Mouse (Mus musculus) hindbrain, embryonic 11.5 days (tissue): ENCODE results near the gene Fth1. TPM values are rescaled to one million over a fixed set of nuclear protein-coding genes. Genes with fewer than 3 reads are reported as not detected.

ENCODE experiments used
- ATAC-seq: fragments of 200-750 bp; cut with Nextera tagmentation; 2 replicates; pipeline ENCODE4 v1.8.0; 2017; ENCODE audit warnings: mild to moderate bottlenecking, moderate TSS enrichment, moderate library complexity; ENCODE audit not compliant: low FRiP score
- DNase-seq: peaks from one replicate; pipeline ENCODE4 v3.0.0-alpha.2; 2015; ENCODE audit warnings: low spot score
- H3K27ac ChIP-seq: fragments of 300-500 bp; sonication (generic); 2 replicates; pipeline ENCODE4 v1.5.1; 2014; ENCODE audit warnings: mild to moderate bottlenecking, low read depth, low read length
- H3K27me3 ChIP-seq: fragments of 300-500 bp; sonication (generic); 2 replicates; pipeline ENCODE4 v1.6.1; 2014; ENCODE audit warnings: mild to moderate bottlenecking, low read length, moderate library complexity, mixed read lengths; ENCODE audit not compliant: control insufficient read depth, insufficient read depth
- H3K36me3 ChIP-seq: fragments of 300-500 bp; sonication (generic); 2 replicates; pipeline ENCODE4 v1.6.1; 2014; ENCODE audit warnings: mild to moderate bottlenecking, low read length, moderate library complexity, mixed read lengths; ENCODE audit not compliant: control insufficient read depth, insufficient read depth
- H3K4me1 ChIP-seq: fragments of 300-500 bp; sonication (generic); replicated peaks from 2 replicates; pipeline ENCODE4 v1.6.1; 2014; ENCODE audit warnings: low read length, mixed read lengths; ENCODE audit not compliant: control insufficient read depth, insufficient read depth
- H3K4me2 ChIP-seq: fragments of 300-500 bp; sonication (generic); replicated peaks from 2 replicates; pipeline ENCODE4 v1.6.1; 2014; ENCODE audit warnings: mild to moderate bottlenecking, low read depth, low read length
- H3K4me3 ChIP-seq: fragments of 300-500 bp; sonication (generic); 2 replicates; pipeline ENCODE4 v1.5.1; 2014; ENCODE audit warnings: low read depth, low read length
- H3K9ac ChIP-seq: fragments of 300-500 bp; sonication (generic); 2 replicates; pipeline ENCODE4 v1.6.1; 2014; ENCODE audit warnings: low read depth, low read length
- H3K9me3 ChIP-seq: fragments of 300-500 bp; sonication (generic); 2 replicates; pipeline ENCODE4 v1.6.1; 2016; ENCODE audit warnings: low read length; ENCODE audit not compliant: control insufficient read depth
- WGBS: fragments of 180-500 bp; shearing (Covaris S2); extraction: QIAGEN DNeasy Blood & Tissue Kit; methylation state at CpG from one replicate; pipeline ENCODE4 v1.1.7; 2014; 5-methylcytosine and 5-hydroxymethylcytosine counted together
- polyA plus RNA-seq: library from polyadenylated mRNA; unstranded; fragments of >200 nt; fragmentation: Nextera tagmentation; extraction: Ambion mirVana; gene quantifications from 2 replicates; pipeline ENCODE4 v1.2.1, GENCODE M21; 2014

Gene Fth1
- polyA plus RNA-seq, 1 experiment from 2014 or later, result 1,416 TPM

DNA sequence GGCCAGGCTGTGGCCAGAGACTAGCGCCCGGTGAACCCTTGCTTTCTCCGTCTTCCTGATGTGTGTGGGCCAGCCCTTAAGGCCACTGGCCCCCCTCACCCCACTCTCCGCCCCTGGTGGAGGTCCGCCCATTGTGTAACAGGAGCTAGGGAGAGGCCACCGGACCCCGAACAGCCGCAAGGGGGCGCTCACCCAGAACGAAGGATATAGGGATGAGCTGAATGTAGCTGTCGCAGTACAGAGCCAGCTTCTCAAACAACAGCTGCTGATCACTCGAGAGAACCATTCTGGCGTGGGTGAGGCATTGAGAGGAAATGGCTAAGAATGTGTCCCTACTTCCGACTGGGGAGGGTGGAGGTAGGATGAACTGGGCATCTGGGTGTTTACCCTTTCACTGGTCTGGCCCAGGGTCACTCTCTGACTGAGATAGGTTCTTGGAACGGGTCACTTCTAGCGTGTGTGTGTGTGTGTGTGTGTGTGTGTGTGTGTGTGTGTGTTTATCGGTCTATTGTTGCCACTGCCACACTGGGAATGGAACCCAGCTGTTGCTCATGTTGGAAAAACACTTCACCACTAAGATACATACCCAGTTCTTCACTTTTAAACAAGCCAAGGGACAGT lies 12.7 kb downstream of the Fth1 start:
- 6% methylated on average over 17 of the region's 17 CpGs for WGBS
- Histone ChIP-seq H3K9me3 (no peaks in the 10 kb centered on the region), H3K27me3 (no peaks in the 10 kb centered on the region), H3K4me3 (peak overlapping the region; percentile 25), H3K4me1 (no peaks in the 10 kb centered on the region), H3K27ac (no peak overlapping the region), H3K36me3 (no peaks in the 10 kb centered on the region), H3K4me2 (peak overlapping the region; percentile 41), H3K9ac (peak overlapping the region; percentile 29)
- DNase-seq (peak; percentile 95), ATAC-seq (peak; percentile 92)

DNA sequence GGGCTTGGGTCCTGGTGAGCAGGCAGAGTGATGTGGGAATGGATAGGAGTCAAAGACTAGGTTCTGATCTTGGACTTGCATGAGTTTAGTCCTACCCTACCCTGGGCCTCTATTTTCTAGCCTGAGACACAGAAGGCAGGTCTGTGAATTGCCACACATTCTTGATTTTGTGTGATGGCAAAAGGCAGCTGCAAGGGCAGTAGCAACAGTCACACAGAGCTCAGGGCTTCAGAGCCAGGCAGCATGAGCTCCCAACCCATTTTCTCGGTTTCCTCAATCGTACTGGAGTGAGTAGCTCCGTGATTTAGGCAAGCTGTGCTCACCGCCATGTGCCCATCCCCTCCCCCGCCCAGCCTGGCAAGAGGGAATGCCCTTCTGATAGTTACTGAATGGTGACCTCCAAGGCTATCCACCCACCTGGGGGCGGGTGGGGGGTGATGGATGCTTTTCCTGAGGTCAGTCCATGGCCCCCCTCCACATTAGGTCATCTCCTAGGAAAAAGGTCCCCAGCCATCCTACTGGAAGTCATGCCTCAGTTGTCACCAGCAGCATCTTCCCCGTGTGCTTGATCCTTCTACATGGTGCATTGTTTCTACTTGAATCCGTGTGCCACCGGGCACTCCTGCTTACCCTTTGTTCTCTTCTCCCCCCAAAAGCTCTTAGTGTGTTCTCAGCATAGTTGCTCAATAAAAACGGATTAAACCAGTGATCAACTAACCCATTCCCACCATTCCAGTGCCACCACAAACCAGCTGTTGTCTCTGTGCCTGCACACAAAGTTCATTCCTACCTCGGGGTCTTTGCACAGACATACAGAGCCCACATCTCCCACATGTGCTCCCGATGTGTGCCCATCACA lies 17.0 kb downstream of the Fth1 start:
- no peaks in the 10 kb centered on the region for H3K4me1 ChIP-seq
- H3K27ac ChIP-seq, result no peak overlapping the region

GRCm38 (mm10) chr19:9998063-9998416 lies 17.6 kb downstream of the Fth1 start:
- Histone ChIP-seq H3K9ac (no peak overlapping the region), H3K27me3 (no peaks in the 10 kb centered on the region), H3K36me3 (no peaks in the 10 kb centered on the region), H3K4me1 (no peaks in the 10 kb centered on the region), H3K4me2 (no peak overlapping the region), H3K27ac (no peak overlapping the region), H3K9me3 (no peaks in the 10 kb centered on the region), H3K4me3 (no peak overlapping the region)
- DNase-seq, result no peak
- no peak for ATAC-seq
- 72% methylated on average over 2 of the region's 2 CpGs for WGBS

More for the DNA sequence above, 17.0 kb downstream of the Fth1 start:
- DNase-seq (no peak), ATAC-seq (no peak)
- Histone ChIP-seq H3K9me3 (no peaks in the 10 kb centered on the region), H3K9ac (no peak overlapping the region), H3K4me2 (no peak overlapping the region), H3K4me3 (no peak overlapping the region), H3K36me3 (no peaks in the 10 kb centered on the region), H3K27me3 (no peaks in the 10 kb centered on the region)
- WGBS, result 78% methylated on average over 12 of the region's 12 CpGs

DNA sequence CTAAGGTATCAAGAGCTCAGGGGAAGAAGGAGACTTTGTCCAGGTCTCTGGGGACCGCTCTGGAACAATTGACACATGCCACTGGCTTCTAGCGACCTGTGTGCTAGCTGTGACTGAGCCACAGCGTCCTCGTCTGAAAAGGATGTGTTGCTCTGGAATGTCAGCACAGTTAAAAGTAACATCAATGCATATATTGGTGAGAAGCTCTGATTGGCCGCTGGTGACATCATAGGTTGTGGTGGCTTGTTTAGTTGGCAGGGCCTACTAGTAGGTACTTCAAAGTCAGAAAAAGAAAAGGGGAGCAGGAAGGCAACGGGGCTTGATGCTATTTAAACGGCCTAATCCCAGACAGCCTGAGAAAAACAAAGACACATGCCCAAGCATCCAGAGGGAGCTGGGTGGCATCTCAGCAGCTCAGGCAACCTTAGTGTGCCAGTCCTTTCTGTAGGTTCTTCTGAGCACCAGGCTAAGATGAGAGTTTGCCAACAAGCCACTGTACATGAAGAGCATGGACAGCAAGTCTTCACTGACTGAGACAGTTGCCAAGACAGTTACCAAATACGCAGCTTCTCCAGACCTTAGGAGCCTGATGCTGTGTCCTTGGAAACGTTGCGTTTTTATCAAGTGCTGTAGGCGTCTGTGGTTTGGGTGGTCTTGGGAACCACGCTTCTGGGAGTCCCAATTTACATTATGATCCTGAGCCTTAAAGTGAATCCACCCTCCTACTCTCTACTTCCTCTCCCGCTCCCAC lies 18.5 kb downstream of the Fth1 start:
- no peaks in the 10 kb centered on the region for H3K36me3 ChIP-seq
- 76% methylated on average over 13 of the region's 13 CpGs for WGBS

DNA sequence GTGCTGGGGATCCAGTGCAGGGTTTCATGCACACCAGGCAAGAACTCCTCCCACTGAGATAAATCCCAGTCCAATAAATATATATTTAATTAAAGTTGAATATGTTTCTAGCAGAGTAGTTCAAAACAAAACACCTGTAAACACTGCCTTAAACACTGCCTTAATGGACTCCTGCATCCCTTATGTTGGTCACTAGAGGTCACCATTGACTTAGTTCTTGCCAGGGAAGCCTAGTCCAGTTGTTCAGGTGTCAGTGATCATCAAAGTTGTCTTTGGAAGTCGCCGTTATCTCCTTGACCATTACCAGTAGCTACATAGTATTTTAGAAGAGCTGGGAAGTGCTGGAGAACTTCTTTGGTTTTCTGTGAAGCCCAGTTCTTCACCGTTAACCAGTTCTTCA lies 19.9 kb downstream of the Fth1 start:
- 30% methylated on average over 3 of the region's 3 CpGs for WGBS
- Histone ChIP-seq H3K4me3 (no peak overlapping the region), H3K9ac (no peak overlapping the region), H3K9me3 (no peaks in the 10 kb centered on the region), H3K27ac (no peak overlapping the region), H3K36me3 (no peaks in the 10 kb centered on the region), H3K4me1 (no peaks in the 10 kb centered on the region), H3K4me2 (no peak overlapping the region), H3K27me3 (no peaks in the 10 kb centered on the region)
- peak; percentile 53 for DNase-seq
- peak; percentile 35; the same call in 1 of the 2 replicates for ATAC-seq

More for the DNA sequence above, 18.5 kb downstream of the Fth1 start:
- Histone ChIP-seq H3K9ac (no peak overlapping the region), H3K4me3 (no peak overlapping the region), H3K4me2 (no peak overlapping the region), H3K27me3 (no peaks in the 10 kb centered on the region), H3K9me3 (no peaks in the 10 kb centered on the region), H3K27ac (no peak overlapping the region), H3K4me1 (no peaks in the 10 kb centered on the region)
- ATAC-seq (no peak), DNase-seq (no peak)

DNA sequence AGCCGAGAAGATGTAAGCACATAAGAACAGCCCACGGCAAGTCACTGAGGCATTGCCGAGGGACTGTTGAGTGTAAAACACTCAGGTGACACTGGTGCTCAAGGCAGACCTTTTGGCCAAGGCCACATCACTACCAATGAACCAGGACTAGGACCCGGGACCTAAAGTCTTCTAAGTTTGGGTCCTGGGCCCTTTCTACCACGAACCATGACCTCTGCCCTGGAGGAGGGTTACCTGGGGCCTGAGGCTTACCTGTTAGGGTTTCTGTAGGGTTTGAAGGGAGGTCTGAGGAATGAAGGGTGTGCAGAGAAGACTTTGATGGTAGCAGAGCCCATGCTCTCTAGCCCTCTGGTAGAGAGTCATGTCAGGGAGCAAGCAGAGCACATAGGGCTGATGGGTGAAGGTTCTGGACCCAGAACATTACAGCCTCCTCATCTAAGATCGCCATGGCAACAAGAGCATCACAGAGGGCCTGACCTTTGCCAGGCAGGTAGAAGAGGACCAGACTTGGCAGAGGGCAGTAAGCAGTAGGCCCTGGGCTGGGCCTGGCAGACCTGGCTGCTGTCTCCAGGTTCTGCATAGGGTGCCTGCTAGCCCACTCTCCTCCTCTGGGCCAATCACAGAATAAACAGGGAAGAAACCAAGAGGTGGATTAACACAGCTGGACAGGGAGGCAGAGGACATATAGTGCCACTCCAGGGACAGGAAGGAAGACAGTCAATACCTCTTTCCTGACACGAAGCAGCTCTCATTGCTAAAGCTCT lies 21.0 kb downstream of the Fth1 start, which contains the start of the genes Best1 and Rab3il1:
Gene Best1, minus strand, starts transcription at position 428 of the 764 bp plus-strand sequence.
Gene Rab3il1, plus strand, starts transcription at position 464 of the 764 bp plus-strand sequence.
- no peaks in the 10 kb centered on the region for H3K27me3 ChIP-seq
- ATAC-seq (no peak), DNase-seq (no peak)
- H3K36me3 ChIP-seq, result no peaks in the 10 kb centered on the region
- no peaks in the 10 kb centered on the region for H3K4me1 ChIP-seq
- no peak within 1 kb of the TSS for H3K4me3 ChIP-seq
- no peak within 1 kb of the TSS for H3K4me2 ChIP-seq
- H3K9ac ChIP-seq, result no peak within 1 kb of the TSS
- WGBS, result 83% methylated on average over 7 of the region's 7 CpGs
- no peak within 1 kb of the TSS for H3K27ac ChIP-seq
- H3K9me3 ChIP-seq, result no peaks in the 10 kb centered on the region

- no peaks in the 10 kb centered on the region for H3K27me3 ChIP-seq
- no peaks in the 10 kb centered on the region for H3K9me3 ChIP-seq
- WGBS, result 96% methylated on average over 1 of the region's 1 CpGs
- H3K4me2 ChIP-seq, result no peak overlapping the region
- H3K4me3 ChIP-seq, result no peak overlapping the region
- no peaks in the 10 kb centered on the region for H3K4me1 ChIP-seq
- no peak overlapping the region for H3K9ac ChIP-seq
- no peaks in the 10 kb centered on the region for H3K36me3 ChIP-seq
- ATAC-seq (no peak), DNase-seq (no peak)
- H3K27ac ChIP-seq, result no peak overlapping the region
Observed at GRCm38 (mm10) chr19:10003696-10004095, 23.3 kb downstream of the Fth1 start.

DNA sequence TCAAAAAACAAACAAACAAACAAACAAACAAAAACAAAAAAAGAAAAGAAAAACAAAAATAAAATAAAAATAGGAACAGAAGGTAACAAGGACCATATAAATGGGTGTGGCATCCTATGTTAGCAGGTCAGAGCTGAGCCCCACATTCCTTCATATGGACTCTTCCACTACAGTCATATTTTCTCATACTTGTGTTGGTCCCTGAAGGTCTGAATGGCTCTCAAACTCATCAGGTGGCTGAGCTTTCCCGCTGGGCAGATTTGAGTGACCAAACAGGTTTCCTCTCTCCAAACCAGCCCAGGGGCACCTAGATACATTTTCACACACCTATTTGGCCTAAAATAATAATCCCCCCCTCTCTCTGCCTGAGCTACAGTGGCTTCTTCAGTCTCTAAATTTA lies 31.0 kb downstream of the Fth1 start:
- no peaks in the 10 kb centered on the region for H3K27me3 ChIP-seq
- no peak overlapping the region for H3K9ac ChIP-seq
- no peaks in the 10 kb centered on the region for H3K36me3 ChIP-seq
- no peaks in the 10 kb centered on the region for H3K9me3 ChIP-seq
- DNase-seq (no peak), ATAC-seq (no peak)
- H3K4me2 ChIP-seq, result no peak overlapping the region
- H3K4me1 ChIP-seq, result peaks cover 2% of the 10 kb centered on the region; the same call in 1 of the 2 replicates
- no peak overlapping the region for H3K4me3 ChIP-seq
- whole genome bisulfite sequencing, result 77% methylated on average over 1 of the region's 1 CpGs
- no peak overlapping the region for H3K27ac ChIP-seq
